Mouse (Mus musculus): ENCODE results near the gene Ppp1r14a. TPM values are rescaled to one million over a fixed set of nuclear protein-coding genes. Genes with fewer than 3 reads are reported as not detected.

Ppp1r14a gene
- total RNA-seq, 1 experiment: 10.6 TPM

DNA sequence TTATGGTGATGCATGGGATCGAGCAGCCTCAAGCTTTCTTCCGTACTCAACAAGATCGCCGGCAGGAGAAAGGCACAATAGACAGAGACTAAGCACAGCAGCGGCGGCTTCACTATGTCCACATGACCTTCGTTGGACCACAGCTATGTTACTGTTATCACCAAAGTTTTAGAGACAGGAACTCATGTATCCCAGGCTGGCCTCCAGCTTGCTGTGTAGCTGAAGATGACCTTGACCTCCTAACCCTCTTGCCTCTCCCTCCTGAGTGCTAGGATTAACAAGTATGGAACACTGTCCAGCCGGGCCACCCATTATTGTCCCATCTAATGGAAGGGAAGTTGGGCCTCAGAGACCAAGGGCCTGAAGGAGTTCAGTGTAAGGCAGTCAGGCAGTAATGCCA, 51.7 kb downstream of the Ppp1r14a start:
- DNase-seq (ENCODE audit: low read depth, low spot score): no peak
- no peaks in the 10 kb centered on the region for H3K9me3 ChIP-seq (ENCODE audit: control insufficient read depth, insufficient read depth, low read depth, low read length)
- in situ Hi-C loops (cut with MboI; ENCODE audit: low sequenced_read_pairs in 2 of 2, unreplicated experiment in 2 of 2): no loop called here
- peaks cover 2 to 22% of the 10 kb centered on the region in 2 experiments; a peak in 2 of 4 replicates for H3K4me1 ChIP-seq (ENCODE audit: control insufficient read depth in 2 of 2, insufficient read depth in 2 of 2, low read length in 2 of 2, poor library complexity in 1 of 2)
- H3K9ac ChIP-seq (ENCODE audit: insufficient read depth, low read depth, low read length, poor library complexity, severe bottlenecking): no peak overlapping the region
- H3K36me3 ChIP-seq (ENCODE audit: control insufficient read depth, insufficient read depth, low read length, poor library complexity, severe bottlenecking): peaks cover 12% of the 10 kb centered on the region; the same call in 1 of the 2 replicates
- no peak for TF ChIP-seq ZC3H11A (IDR thresholded peaks at IDR 0.05; ENCODE audit: borderline replicate concordance, low read depth, low read length)
- TF ChIP-seq CHD2 (IDR thresholded peaks at IDR 0.05; ENCODE audit: low read depth, low read length): no peak
- TF ChIP-seq HCFC1 (IDR thresholded peaks at IDR 0.05; ENCODE audit: borderline replicate concordance, insufficient read depth, low read length): no peak
- TF ChIP-seq MAFK (IDR thresholded peaks at IDR 0.05; ENCODE audit: insufficient read depth, low read depth, low read length): no peak
- no peak for TF ChIP-seq ZNF384 (IDR thresholded peaks at IDR 0.05; ENCODE audit: low read depth, low read length)
- H3K27ac ChIP-seq (ENCODE audit: insufficient read depth, low read depth, low read length, poor library complexity, severe bottlenecking): no peak overlapping the region
- no peak overlapping the region for H3K4me3 ChIP-seq (ENCODE audit: insufficient read depth in 1 of 2, low read depth in 1 of 2, low read length in 2 of 2, poor library complexity in 1 of 2, severe bottlenecking in 1 of 2)

DNA sequence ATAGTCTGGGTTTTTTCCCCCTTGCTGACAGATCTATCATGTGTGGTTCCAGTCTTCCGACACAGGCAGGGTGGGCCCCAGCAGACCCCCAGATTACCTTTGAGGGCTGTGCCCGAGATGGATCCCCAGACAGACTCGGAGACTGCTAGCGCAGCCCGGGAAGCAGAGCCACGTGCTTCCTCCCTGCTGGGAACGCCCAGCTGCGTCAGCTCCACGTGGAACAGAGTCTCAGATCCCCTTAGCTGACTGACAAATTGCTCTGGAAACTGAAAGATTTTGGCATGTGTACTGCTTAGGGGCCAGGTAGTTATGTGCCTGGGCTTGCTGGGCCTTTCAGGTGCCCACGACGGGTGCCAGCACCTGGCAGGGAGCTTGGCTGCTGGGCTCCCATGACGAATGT, 52.6 kb downstream of the Ppp1r14a start:
- TF ChIP-seq ZC3H11A (IDR thresholded peaks at IDR 0.05; ENCODE audit: borderline replicate concordance, low read depth, low read length) (no peak), HCFC1 (IDR thresholded peaks at IDR 0.05; ENCODE audit: borderline replicate concordance, insufficient read depth, low read length) (no peak), MAFK (IDR thresholded peaks at IDR 0.05; ENCODE audit: insufficient read depth, low read depth, low read length) (no peak), ZNF384 (IDR thresholded peaks at IDR 0.05; ENCODE audit: low read depth, low read length) (no peak), CHD2 (IDR thresholded peaks at IDR 0.05; ENCODE audit: low read depth, low read length) (no peak)
- Histone ChIP-seq H3K9ac (ENCODE audit: insufficient read depth, low read depth, low read length, poor library complexity, severe bottlenecking) (peak overlapping the region; percentile 48; the same call in 1 of the 2 replicates), H3K4me1 (ENCODE audit: control insufficient read depth in 2 of 2, insufficient read depth in 2 of 2, low read length in 2 of 2, poor library complexity in 1 of 2) (peaks cover 2 to 21% of the 10 kb centered on the region in 2 experiments; a peak in 2 of 4 replicates), H3K9me3 (ENCODE audit: control insufficient read depth, insufficient read depth, low read depth, low read length) (no peaks in the 10 kb centered on the region), H3K4me3 (ENCODE audit: insufficient read depth in 1 of 2, low read depth in 1 of 2, low read length in 2 of 2, poor library complexity in 1 of 2, severe bottlenecking in 1 of 2) (no peak overlapping the region), H3K36me3 (ENCODE audit: control insufficient read depth, insufficient read depth, low read length, poor library complexity, severe bottlenecking) (peaks cover 10% of the 10 kb centered on the region; the same call in 1 of the 2 replicates), H3K27ac (ENCODE audit: insufficient read depth, low read depth, low read length, poor library complexity, severe bottlenecking) (no peak overlapping the region)
- no peak for DNase-seq (ENCODE audit: low read depth, low spot score)
- in situ Hi-C loops (cut with MboI; ENCODE audit: low sequenced_read_pairs in 2 of 2, unreplicated experiment in 2 of 2): no loop called here

DNA sequence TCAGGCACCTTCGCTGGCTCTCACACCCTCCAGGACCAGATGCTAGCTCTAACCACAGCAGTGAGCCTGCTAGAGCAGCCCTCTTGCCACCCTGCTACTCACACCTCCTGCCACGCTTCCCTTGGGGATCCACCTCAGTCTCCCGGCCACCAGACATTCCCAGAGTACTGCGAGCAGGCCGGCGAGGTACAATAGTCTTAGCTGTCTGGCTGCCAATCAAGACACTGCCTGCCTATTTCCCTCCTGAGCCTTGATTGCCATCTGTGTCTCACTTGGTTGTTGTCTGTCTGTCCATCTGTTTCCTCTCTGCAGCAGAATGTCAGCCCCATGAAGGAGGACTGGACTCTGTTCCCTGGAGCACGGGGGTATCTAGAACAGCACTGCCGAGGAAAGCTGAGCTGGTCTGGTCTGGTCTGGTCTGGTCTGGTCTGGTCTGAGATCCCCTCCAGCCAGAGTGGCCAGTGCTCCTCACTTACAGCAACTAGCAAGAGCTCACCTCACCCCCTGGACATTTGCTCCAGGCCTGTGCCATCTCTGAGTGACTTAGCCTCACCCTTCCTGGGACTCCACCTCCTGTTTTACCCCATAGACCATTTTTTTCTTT, 53.5 kb downstream of the Ppp1r14a start:
- Histone ChIP-seq H3K9me3 (ENCODE audit: control insufficient read depth, insufficient read depth, low read depth, low read length) (no peaks in the 10 kb centered on the region), H3K27ac (ENCODE audit: insufficient read depth, low read depth, low read length, poor library complexity, severe bottlenecking) (no peak overlapping the region), H3K36me3 (ENCODE audit: control insufficient read depth, insufficient read depth, low read length, poor library complexity, severe bottlenecking) (peaks cover 9% of the 10 kb centered on the region), H3K9ac (ENCODE audit: insufficient read depth, low read depth, low read length, poor library complexity, severe bottlenecking) (peak overlapping the region; percentile 48), H3K4me3 (ENCODE audit: insufficient read depth in 1 of 2, low read depth in 1 of 2, low read length in 2 of 2, poor library complexity in 1 of 2, severe bottlenecking in 1 of 2) (no peak overlapping the region; a peak in 1 of 4 replicates), H3K4me1 (ENCODE audit: control insufficient read depth in 2 of 2, insufficient read depth in 2 of 2, low read length in 2 of 2, poor library complexity in 1 of 2) (peaks cover 2 to 21% of the 10 kb centered on the region in 2 experiments; a peak in 2 of 4 replicates)
- in situ Hi-C loops (cut with MboI; ENCODE audit: low sequenced_read_pairs in 2 of 2, unreplicated experiment in 2 of 2): no loop called here
- DNase-seq (ENCODE audit: low read depth, low spot score): no peak
- no peak for TF ChIP-seq HCFC1 (IDR thresholded peaks at IDR 0.05; ENCODE audit: borderline replicate concordance, insufficient read depth, low read length)
- no peak for TF ChIP-seq CHD2 (IDR thresholded peaks at IDR 0.05; ENCODE audit: low read depth, low read length)
- no peak for TF ChIP-seq MAFK (IDR thresholded peaks at IDR 0.05; ENCODE audit: insufficient read depth, low read depth, low read length)
- no peak for TF ChIP-seq ZNF384 (IDR thresholded peaks at IDR 0.05; ENCODE audit: low read depth, low read length)
- TF ChIP-seq ZC3H11A (IDR thresholded peaks at IDR 0.05; ENCODE audit: borderline replicate concordance, low read depth, low read length): no peak

Other genes starting within 250 kb of the Ppp1r14a start
- gene Ryr1, start 164.1 kb upstream of the Ppp1r14a start, total RNA-seq (2012; rRNA removed): 5.1 and 8.5 TPM in 2 replicates
- 5.6 and 5.9 TPM in 2 replicates for gene Rasgrp4, start 154.5 kb upstream of the Ppp1r14a start, total RNA-seq (2012; rRNA removed)
- gene Fam98c, start 133.1 kb upstream of the Ppp1r14a start, total RNA-seq (2012; rRNA removed): 20.8 and 42.5 TPM in 2 replicates
- gene Ggn, start 119.1 kb upstream of the Ppp1r14a start, total RNA-seq (2012; rRNA removed): 0.67 and 1.2 TPM in 2 replicates
- gene Spred3, start 118.9 kb upstream of the Ppp1r14a start, total RNA-seq (2012; rRNA removed): 5.1 and 6.2 TPM in 2 replicates
- gene Psmd8, start 108.6 kb upstream of the Ppp1r14a start, total RNA-seq (2012; rRNA removed): 209 and 211 TPM in 2 replicates
- gene Catsperg1, start 75.3 kb upstream of the Ppp1r14a start, total RNA-seq (2012; rRNA removed): 2.1 and 2.9 TPM in 2 replicates
- 6.2 and 8.5 TPM in 2 replicates for gene Kcnk6, start 56.8 kb upstream of the Ppp1r14a start, total RNA-seq (2012; rRNA removed)
- 201 and 296 TPM in 2 replicates for gene Yif1b, start 51.0 kb upstream of the Ppp1r14a start, total RNA-seq (2012; rRNA removed)
- 19.9 and 20.0 TPM in 2 replicates for gene 2200002D01Rik, start 40.8 kb upstream of the Ppp1r14a start, total RNA-seq (2012; rRNA removed)
- 202 and 424 TPM in 2 replicates for gene Spint2, start 7.4 kb upstream of the Ppp1r14a start, total RNA-seq (2012; rRNA removed)
- 18.0 and 20.0 TPM in 2 replicates for gene Dpf1, start 14.6 kb downstream of the Ppp1r14a start, total RNA-seq (2012; rRNA removed)
- 27.5 and 33.2 TPM in 2 replicates for gene Sipa1l3, start 229.3 kb downstream of the Ppp1r14a start, total RNA-seq (2012; rRNA removed)